Mouse (Mus musculus) lung, embryonic 15.5 days (tissue): ENCODE measurements around the gene Ascc1. TPM values are rescaled to one million over a fixed set of nuclear protein-coding genes. Genes with fewer than 3 reads are reported as not detected.

Experiments used
- ATAC-seq: fragments of 200-750 bp; cut with Nextera tagmentation; 2 replicates; pipeline ENCODE4 v1.8.0; 2017; ENCODE audit warnings: moderate number of reproducible peaks, borderline replicate concordance; ENCODE audit not compliant: low FRiP score, low TSS enrichment; ENCODE audit errors: extremely low read depth
- H3K27ac ChIP-seq: fragments of 300-500 bp; sonication (generic); 2 replicates; pipeline ENCODE4 v1.5.1; 2015; ENCODE audit warnings: moderate library complexity, mild to moderate bottlenecking, inconsistent platforms
- H3K27me3 ChIP-seq: fragments of 300-500 bp; sonication (generic); 2 replicates; pipeline ENCODE4 v1.6.1; 2015; ENCODE audit warnings: inconsistent platforms
- H3K36me3 ChIP-seq: fragments of 300-500 bp; sonication (generic); 2 replicates; pipeline ENCODE4 v1.6.1; 2015; ENCODE audit warnings: inconsistent platforms
- H3K4me1 ChIP-seq: fragments of 300-500 bp; sonication (generic); 2 replicates; pipeline ENCODE4 v1.6.1; 2015; ENCODE audit warnings: inconsistent platforms
- H3K4me2 ChIP-seq: fragments of 300-500 bp; sonication (generic); 2 replicates; pipeline ENCODE4 v1.6.1; 2015; ENCODE audit warnings: inconsistent platforms, mild to moderate bottlenecking, moderate library complexity
- H3K4me3 ChIP-seq: fragments of 300-500 bp; sonication (generic); 2 replicates; pipeline ENCODE4 v1.5.1; 2015; ENCODE audit warnings: mild to moderate bottlenecking, inconsistent platforms
- H3K9ac ChIP-seq: fragments of 300-500 bp; sonication (generic); 2 replicates; pipeline ENCODE4 v1.6.1; 2015; ENCODE audit warnings: inconsistent platforms
- H3K9me3 ChIP-seq: fragments of 300-500 bp; sonication (generic); 2 replicates; pipeline ENCODE4 v1.6.1; 2016; ENCODE audit warnings: inconsistent platforms
- WGBS: fragments of 180-500 bp; shearing (Covaris S2); methylation state at CpG from one replicate; pipeline ENCODE4 v1.1.7; 2015; 5-methylcytosine and 5-hydroxymethylcytosine counted together
- polyA plus RNA-seq: library from polyadenylated mRNA; unstranded; fragments of >200 nt; fragmentation: Nextera tagmentation; extraction: Ambion mirVana; gene quantifications from 2 replicates; pipeline ENCODE4 v1.2.1, GENCODE M21; 2015

The Ascc1 gene
- polyA plus RNA-seq, 1 experiment from 2014 or later, result 45.2 TPM

DNA sequence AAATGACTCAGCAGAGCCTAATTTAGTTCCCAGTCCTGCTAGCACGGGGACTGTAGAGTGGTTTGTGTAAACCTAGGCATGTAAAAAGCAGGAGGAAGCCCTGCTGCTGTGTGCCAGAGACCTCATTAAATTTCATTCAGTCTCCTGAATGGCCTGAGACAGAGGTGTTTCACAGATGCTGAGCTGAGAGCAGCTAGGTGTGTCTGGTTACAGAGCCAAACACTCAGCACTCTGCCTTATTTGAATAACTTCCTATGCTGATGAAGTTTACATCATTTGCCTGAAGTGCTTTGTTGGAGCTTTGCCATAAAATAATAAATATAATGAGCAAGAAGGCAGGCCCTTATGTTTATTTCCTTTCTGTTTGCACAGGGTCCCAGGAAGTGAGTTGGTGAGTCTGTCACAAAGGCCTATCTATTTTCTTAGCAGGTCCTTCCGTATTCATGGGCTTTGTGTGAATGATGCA is 25.0 kb downstream of the Ascc1 start:
- Histone ChIP-seq H3K4me3 (no peak overlapping the region), H3K4me2 (no peak overlapping the region), H3K27me3 (no peaks in the 10 kb centered on the region), H3K36me3 (0 out of 2 replicates have a peak, but pooled peaks cover 2% of the 10 kb centered on the region), H3K9me3 (no peaks in the 10 kb centered on the region), H3K9ac (no peak overlapping the region), H3K27ac (no peak overlapping the region), H3K4me1 (peaks cover 22% of the 10 kb centered on the region)
- 26% methylated on average over 2 of the region's 2 CpGs for WGBS
- ATAC-seq, result no peak

DNA sequence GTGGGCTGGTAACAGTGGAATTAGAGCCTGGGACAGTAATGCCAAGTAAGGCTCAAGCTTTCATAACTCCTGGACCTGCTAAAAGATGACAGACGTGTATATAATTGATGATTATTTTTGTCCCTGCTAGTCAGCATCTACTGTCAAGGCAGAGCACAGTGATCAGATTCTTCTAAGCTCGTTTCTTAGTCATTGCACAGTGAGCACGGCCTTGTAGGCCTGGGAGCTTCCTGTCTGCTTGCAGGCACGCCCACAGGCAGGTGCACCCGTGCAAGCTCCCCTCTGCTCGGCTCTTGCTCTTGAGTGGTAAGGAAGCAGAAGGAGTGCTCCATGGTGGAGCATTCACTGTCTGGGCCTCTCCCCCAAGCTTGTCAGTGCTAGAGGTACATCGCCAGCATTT is 25.6 kb downstream of the Ascc1 start:
- peaks cover 27% of the 10 kb centered on the region for H3K4me1 ChIP-seq
- no peak for ATAC-seq
- no peak overlapping the region for H3K4me3 ChIP-seq
- 57% methylated on average over 7 of the region's 7 CpGs for WGBS
- no peaks in the 10 kb centered on the region for H3K27me3 ChIP-seq
- H3K4me2 ChIP-seq, result no peak overlapping the region
- no peaks in the 10 kb centered on the region for H3K36me3 ChIP-seq
- no peak overlapping the region for H3K27ac ChIP-seq
- H3K9ac ChIP-seq, result no peak overlapping the region
- no peaks in the 10 kb centered on the region for H3K9me3 ChIP-seq

DNA sequence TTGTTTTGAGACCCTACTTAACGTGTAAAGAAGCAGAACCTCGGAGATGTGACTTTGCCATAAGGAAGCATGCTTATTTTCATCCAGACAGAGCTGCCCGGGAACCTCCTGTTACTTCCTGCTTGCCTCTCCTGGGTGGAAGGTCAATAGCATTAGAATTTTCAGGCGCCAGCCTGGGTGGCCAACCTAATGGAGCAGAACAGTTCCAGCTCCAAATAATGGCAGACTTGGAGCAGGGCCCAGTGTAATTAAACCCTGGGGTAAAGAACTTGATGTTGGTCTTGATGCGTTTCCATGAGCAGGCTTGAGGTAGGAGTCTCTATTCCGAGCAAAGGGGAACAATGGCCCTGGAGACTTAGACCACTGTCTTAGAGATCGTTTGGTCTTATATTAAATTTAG is 26.4 kb downstream of the Ascc1 start:
- Histone ChIP-seq H3K4me3 (no peak overlapping the region), H3K4me2 (no peak overlapping the region), H3K36me3 (no peaks in the 10 kb centered on the region), H3K9ac (no peak overlapping the region), H3K27me3 (no peaks in the 10 kb centered on the region), H3K4me1 (peaks cover 29% of the 10 kb centered on the region), H3K27ac (no peak overlapping the region), H3K9me3 (no peaks in the 10 kb centered on the region)
- no peak for ATAC-seq
- WGBS, result 62% methylated on average over 7 of the region's 7 CpGs

DNA sequence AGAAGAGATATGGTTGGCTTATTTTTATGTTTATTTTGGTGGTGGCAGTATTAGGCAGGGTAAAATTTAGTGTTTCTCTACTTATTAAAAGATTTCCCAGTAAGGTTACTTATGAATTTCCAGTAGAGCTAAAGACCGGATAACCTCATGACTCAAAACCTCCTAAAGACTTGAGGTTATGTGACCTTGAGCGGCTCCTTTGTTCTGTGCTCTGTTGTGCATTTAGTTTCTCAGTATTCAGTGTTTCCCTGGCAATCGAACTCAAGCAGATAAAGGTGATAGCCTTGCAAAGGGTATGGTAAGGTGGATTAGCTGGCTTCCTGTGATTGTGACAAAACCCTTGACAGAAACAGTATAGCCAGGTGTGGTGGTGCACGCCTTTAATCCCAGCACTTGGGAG is 26.8 kb downstream of the Ascc1 start:
- H3K27me3 ChIP-seq, result no peaks in the 10 kb centered on the region
- no peak overlapping the region for H3K27ac ChIP-seq
- H3K36me3 ChIP-seq, result no peaks in the 10 kb centered on the region
- H3K9ac ChIP-seq, result no peak overlapping the region
- H3K4me1 ChIP-seq, result peaks cover 29% of the 10 kb centered on the region
- no peak overlapping the region for H3K4me3 ChIP-seq
- no peak overlapping the region for H3K4me2 ChIP-seq
- no peak for ATAC-seq
- H3K9me3 ChIP-seq, result no peaks in the 10 kb centered on the region
- WGBS, result 89% methylated on average over 4 of the region's 4 CpGs

DNA sequence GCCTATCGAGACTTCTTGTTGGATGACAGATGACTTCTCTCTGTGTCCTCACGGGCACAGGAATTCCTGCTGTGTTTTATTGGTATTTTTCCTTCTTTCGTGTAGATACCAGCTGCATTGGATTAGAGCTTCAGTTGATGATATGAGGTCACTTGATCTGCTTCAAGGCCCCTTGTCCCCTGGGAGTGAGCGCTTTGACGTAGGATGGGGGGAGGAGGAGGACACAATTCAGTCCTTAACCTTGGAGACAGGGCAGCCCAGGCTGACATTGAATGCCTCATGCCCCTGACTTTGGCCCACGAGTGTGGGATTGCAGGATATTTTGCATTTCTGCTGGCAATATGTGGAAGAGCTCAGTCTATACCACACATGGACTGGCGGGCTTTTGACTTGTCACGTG is 29.0 kb downstream of the Ascc1 start:
- Histone ChIP-seq H3K4me3 (no peak overlapping the region), H3K27ac (no peak overlapping the region), H3K4me1 (peaks cover 29% of the 10 kb centered on the region), H3K9me3 (no peaks in the 10 kb centered on the region), H3K4me2 (no peak overlapping the region), H3K27me3 (no peaks in the 10 kb centered on the region), H3K9ac (no peak overlapping the region), H3K36me3 (no peaks in the 10 kb centered on the region)
- WGBS, result 70% methylated on average over 8 of the region's 8 CpGs
- no peak for ATAC-seq

DNA sequence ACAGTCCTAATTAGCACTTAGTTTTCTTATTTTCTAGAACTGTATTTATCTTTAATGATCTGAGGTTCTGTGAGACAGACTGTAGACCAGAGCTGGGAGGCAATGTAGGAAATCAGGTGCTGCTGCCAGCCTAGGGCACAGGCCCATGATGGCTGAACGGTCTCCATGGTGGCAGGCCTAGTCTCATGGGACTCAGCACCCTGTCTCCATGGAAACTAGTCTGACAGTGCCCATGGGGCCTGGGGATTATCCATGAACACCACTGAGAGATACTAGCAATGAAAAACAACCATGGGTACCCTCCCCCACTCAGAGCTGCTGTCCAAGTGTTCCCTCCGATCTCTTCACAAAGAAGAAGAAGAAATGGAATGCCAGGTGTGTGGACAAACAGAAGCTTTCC is 29.4 kb downstream of the Ascc1 start:
- Histone ChIP-seq H3K9ac (no peak overlapping the region), H3K9me3 (no peaks in the 10 kb centered on the region), H3K4me1 (peaks cover 25% of the 10 kb centered on the region), H3K4me3 (no peak overlapping the region), H3K4me2 (no peak overlapping the region), H3K27ac (no peak overlapping the region), H3K27me3 (no peaks in the 10 kb centered on the region), H3K36me3 (no peaks in the 10 kb centered on the region)
- 62% methylated on average over 2 of the region's 2 CpGs for WGBS
- ATAC-seq, result no peak

DNA sequence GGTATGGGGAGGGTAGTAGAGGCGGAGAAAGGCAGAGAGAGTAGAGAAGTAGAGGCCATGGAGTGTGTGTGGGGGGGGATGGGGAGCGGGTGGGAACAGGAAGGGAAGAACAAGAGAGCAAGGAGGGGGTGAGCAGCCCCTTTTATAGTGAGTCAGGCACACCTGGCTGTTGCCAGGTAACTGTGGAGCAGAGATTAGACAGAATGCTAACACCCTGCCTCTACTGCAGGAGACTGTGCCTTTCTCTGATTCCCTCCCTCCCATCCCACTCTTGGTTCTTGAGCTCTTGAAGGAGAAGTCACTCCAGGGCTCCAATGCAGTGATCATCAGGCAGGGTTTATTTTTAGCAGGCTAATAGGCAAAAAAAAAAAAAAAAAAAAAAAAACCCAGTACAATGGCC is 30.0 kb downstream of the Ascc1 start:
- no peaks in the 10 kb centered on the region for H3K9me3 ChIP-seq
- H3K4me2 ChIP-seq, result no peak overlapping the region
- H3K27me3 ChIP-seq, result no peaks in the 10 kb centered on the region
- no peak overlapping the region for H3K4me3 ChIP-seq
- peaks cover 19% of the 10 kb centered on the region for H3K4me1 ChIP-seq
- ATAC-seq, result no peak
- WGBS, result 40% methylated on average over 2 of the region's 2 CpGs
- no peaks in the 10 kb centered on the region for H3K36me3 ChIP-seq
- H3K27ac ChIP-seq, result no peak overlapping the region
- H3K9ac ChIP-seq, result no peak overlapping the region

DNA sequence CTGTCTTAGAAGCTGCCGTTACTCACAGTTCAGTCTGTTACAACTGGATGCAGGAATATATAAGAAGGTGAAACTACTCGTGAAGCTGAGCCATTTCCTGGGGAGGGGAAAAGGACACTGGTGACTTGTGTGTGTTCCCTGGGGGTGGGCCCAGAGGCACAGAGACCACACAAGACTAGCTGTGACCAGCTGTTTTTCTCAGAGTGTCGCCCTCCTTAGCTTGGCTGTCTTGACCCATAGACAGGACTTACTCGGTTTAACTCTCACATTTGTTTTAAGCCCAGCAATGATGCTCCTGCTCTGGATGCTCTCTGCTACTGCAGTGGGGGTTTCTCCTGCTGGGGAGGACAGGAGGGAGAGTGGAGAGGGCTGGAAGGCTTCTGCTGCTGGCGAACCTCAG is 30.5 kb downstream of the Ascc1 start:
- Histone ChIP-seq H3K9ac (no peak overlapping the region), H3K4me2 (no peak overlapping the region), H3K9me3 (no peaks in the 10 kb centered on the region), H3K4me3 (no peak overlapping the region), H3K4me1 (peaks cover 14% of the 10 kb centered on the region), H3K27ac (no peak overlapping the region), H3K27me3 (no peaks in the 10 kb centered on the region), H3K36me3 (no peaks in the 10 kb centered on the region)
- WGBS, result 25% methylated on average over 5 of the region's 5 CpGs
- ATAC-seq, result no peak

DNA sequence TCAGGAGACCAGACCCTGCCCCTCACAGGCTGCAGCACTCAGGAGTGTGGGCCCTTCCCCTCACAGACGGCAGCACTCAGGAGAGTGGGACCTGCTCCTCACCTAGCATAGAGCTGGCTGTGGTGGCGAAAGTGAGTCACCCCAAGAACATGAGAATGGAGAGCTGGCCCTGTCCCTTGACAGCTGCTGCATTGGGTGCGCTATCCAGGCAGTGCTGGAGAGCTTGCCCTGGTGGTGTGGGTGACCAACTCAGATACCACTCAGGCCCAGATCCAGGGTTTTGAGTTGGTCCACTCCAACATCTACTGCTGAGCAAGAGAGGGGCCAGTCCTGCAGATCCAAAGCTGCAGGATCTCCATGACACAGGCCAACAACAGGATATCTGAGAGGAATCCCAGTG is 32.0 kb downstream of the Ascc1 start:
- 77% methylated on average over 3 of the region's 3 CpGs for WGBS
- no peak overlapping the region for H3K4me3 ChIP-seq
- no peak overlapping the region for H3K9ac ChIP-seq
- peaks cover 12% of the 10 kb centered on the region for H3K4me1 ChIP-seq
- no peaks in the 10 kb centered on the region for H3K9me3 ChIP-seq
- H3K36me3 ChIP-seq, result no peaks in the 10 kb centered on the region
- H3K4me2 ChIP-seq, result no peak overlapping the region
- no peaks in the 10 kb centered on the region for H3K27me3 ChIP-seq
- no peak for ATAC-seq
- H3K27ac ChIP-seq, result no peak overlapping the region

DNA sequence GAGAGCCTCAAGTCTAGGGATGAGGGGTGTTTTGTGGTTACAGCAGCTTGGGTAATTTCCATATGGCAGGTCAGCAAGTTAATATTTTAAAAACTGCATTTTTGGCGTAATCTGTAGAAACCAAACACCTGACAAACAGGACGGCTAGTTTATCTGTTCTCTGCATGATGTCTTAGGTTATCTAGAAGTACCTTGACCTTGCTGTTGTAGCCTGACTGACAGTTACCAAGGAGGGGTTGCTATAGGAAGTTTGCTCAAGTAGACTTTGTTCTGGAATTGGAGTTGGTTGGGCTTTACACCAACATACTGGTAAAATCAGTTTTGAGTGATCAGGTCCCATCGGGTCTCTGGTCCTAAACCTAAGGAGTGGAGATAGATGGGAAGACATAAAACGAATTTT is 33.1 kb downstream of the Ascc1 start:
- Histone ChIP-seq H3K27me3 (no peaks in the 10 kb centered on the region), H3K4me1 (peaks cover 12% of the 10 kb centered on the region), H3K4me2 (no peak overlapping the region), H3K9ac (no peak overlapping the region), H3K27ac (no peak overlapping the region), H3K36me3 (no peaks in the 10 kb centered on the region), H3K4me3 (no peak overlapping the region), H3K9me3 (no peaks in the 10 kb centered on the region)
- no peak for ATAC-seq
- 42% methylated on average over 4 of the region's 4 CpGs for WGBS

DNA sequence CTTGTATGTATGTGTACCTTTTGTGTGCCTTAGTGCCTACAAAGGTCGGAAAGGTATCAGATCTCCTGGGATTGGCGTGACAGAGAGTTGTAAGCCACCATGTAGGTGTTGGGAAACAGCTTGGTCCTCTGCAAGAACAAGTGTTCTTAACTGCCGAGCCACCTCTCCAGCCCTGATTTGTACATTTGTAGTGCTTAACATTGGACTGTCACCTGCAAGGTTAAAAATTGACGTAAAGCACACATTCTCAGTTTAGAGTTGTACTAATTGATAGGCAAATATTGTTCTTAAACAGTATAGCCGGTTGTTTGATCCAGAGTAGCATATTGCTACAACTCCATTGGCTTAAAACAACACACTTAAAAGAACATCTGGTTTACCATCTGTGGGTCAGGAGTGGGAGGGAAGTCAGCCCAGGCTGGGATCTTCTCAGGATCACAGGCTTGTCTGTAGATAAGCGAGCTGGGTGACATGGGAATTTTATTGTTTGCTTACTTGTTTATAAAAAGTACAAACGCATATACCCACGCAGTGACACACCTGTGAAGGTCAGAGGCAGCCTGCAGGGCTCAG is 39.8 kb downstream of the Ascc1 start:
- ATAC-seq, result no peak
- H3K4me2 ChIP-seq, result no peak overlapping the region
- H3K4me3 ChIP-seq, result no peak overlapping the region
- WGBS, result 45% methylated on average over 8 of the region's 8 CpGs
- H3K9me3 ChIP-seq, result no peaks in the 10 kb centered on the region
- no peaks in the 10 kb centered on the region for H3K27me3 ChIP-seq
- no peaks in the 10 kb centered on the region for H3K36me3 ChIP-seq
- no peak overlapping the region for H3K9ac ChIP-seq
- no peak overlapping the region for H3K27ac ChIP-seq
- H3K4me1 ChIP-seq, result 0 out of 2 replicates have a peak, but pooled peaks cover 5% of the 10 kb centered on the region

DNA sequence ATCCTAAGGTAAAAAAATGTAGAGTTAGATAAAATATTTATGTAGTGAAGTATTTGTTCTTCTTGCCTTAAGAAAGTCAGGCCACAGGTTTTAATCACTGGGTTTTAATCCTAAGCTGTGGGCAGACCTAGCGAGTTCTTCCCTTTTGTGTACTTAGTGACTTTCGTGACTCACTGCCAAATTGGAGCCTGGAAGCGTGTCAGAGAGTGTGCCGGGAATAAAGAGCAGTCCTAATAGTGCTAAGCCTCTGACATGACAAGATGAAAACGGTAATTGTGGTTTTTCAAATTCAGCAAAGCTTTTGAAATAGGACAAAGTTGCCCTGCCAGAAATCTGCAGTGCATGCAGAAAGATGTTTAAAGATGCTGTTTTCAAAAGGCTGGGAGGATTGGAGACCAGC is 44.1 kb downstream of the Ascc1 start:
- WGBS, result 23% methylated on average over 5 of the region's 5 CpGs
- H3K4me2 ChIP-seq, result no peak overlapping the region
- no peaks in the 10 kb centered on the region for H3K27me3 ChIP-seq
- no peak overlapping the region for H3K4me3 ChIP-seq
- H3K9me3 ChIP-seq, result no peaks in the 10 kb centered on the region
- 0 out of 2 replicates have a peak, but pooled peaks cover 7% of the 10 kb centered on the region for H3K36me3 ChIP-seq
- H3K27ac ChIP-seq, result no peak overlapping the region
- H3K4me1 ChIP-seq, result 0 out of 2 replicates have a peak, but pooled peaks cover 5% of the 10 kb centered on the region
- H3K9ac ChIP-seq, result no peak overlapping the region
- no peak for ATAC-seq

DNA sequence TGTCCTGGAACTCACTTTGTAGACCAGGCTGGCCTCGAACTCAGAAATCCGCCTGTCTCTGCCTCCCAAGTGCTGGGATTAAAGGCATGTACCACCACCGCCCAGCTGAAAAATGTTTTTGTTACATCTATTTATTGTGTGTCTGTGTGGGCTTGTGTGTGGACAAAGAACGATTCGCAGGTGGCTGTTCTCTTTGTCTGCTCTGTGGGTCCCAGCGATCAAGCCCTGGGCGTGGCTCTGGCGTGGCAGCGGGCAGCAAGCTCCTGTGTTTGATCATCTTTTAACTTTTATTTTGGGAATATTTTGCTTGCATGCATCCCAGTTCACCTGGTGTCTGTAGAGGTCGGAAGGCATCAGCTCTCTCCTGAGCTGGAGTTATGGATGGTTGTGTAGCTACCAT is 48.0 kb downstream of the Ascc1 start:
- Histone ChIP-seq H3K27ac (no peak overlapping the region), H3K4me2 (no peak overlapping the region), H3K27me3 (no peaks in the 10 kb centered on the region), H3K9ac (no peak overlapping the region), H3K9me3 (no peaks in the 10 kb centered on the region), H3K4me1 (0 out of 2 replicates have a peak, but pooled peaks cover 5% of the 10 kb centered on the region), H3K4me3 (no peak overlapping the region), H3K36me3 (0 out of 2 replicates have a peak, but pooled peaks cover 7% of the 10 kb centered on the region)
- ATAC-seq, result no peak
- 91% methylated on average over 10 of the region's 10 CpGs for WGBS
